Mouse (Mus musculus) limb, embryonic 15.5 days (tissue): ENCODE measurements at regions not wholly inside any gene's neighbourhood (a gene's known extent, or its start where the extent isn't known, plus 50 kb on each side); places are given as distances from the start of the nearest gene placed in this dataset.

Experiments used
- ATAC-seq: fragments of 200-750 bp; cut with Nextera tagmentation; 2 replicates; pipeline ENCODE4 v1.8.0; 2017; ENCODE audit warnings: low read depth, moderate TSS enrichment; ENCODE audit not compliant: insufficient number of reproducible peaks, low FRiP score, low TSS enrichment
- H3K27ac ChIP-seq: fragments of 300-500 bp; sonication (generic); 2 replicates; pipeline ENCODE4 v1.5.1; 2015; ENCODE audit warnings: moderate library complexity, mild to moderate bottlenecking, inconsistent platforms
- H3K27me3 ChIP-seq: fragments of 300-500 bp; sonication (generic); 2 replicates; pipeline ENCODE4 v1.6.1; 2015; ENCODE audit warnings: inconsistent platforms
- H3K36me3 ChIP-seq: fragments of 300-500 bp; sonication (generic); 2 replicates; pipeline ENCODE4 v1.6.1; 2015; ENCODE audit warnings: inconsistent platforms
- H3K4me1 ChIP-seq: fragments of 300-500 bp; sonication (generic); 2 replicates; pipeline ENCODE4 v1.6.1; 2015; ENCODE audit warnings: inconsistent platforms
- H3K4me2 ChIP-seq: fragments of 300-500 bp; sonication (generic); 2 replicates; pipeline ENCODE4 v1.6.1; 2015; ENCODE audit warnings: mild to moderate bottlenecking, inconsistent platforms
- H3K4me3 ChIP-seq: fragments of 300-500 bp; sonication (generic); 2 replicates; pipeline ENCODE4 v1.5.1; 2015; ENCODE audit warnings: mild to moderate bottlenecking, inconsistent platforms
- H3K9ac ChIP-seq: fragments of 300-500 bp; sonication (generic); 2 replicates; pipeline ENCODE4 v1.6.1; 2015; ENCODE audit warnings: inconsistent platforms
- H3K9me3 ChIP-seq: fragments of 300-500 bp; sonication (generic); 2 replicates; pipeline ENCODE4 v1.6.1; 2016; ENCODE audit warnings: inconsistent platforms
- WGBS: fragments of 180-500 bp; shearing (Covaris S2); methylation state at CpG from one replicate; pipeline ENCODE4 v1.1.7; 2015; 5-methylcytosine and 5-hydroxymethylcytosine counted together

- Histone ChIP-seq H3K36me3 (no peaks in the 10 kb centered on the region), H3K4me2 (no peak overlapping the region), H3K27me3 (no peaks in the 10 kb centered on the region), H3K9ac (no peak overlapping the region), H3K4me1 (no peaks in the 10 kb centered on the region), H3K27ac (no peak overlapping the region), H3K4me3 (no peak overlapping the region), H3K9me3 (no peaks in the 10 kb centered on the region)
- 81% methylated on average over 4 of the region's 4 CpGs for WGBS
- no peak for ATAC-seq
Measured at GRCm38 (mm10) chr4:29145242-29145641, 332.3 kb downstream of the Epha7 start.

DNA sequence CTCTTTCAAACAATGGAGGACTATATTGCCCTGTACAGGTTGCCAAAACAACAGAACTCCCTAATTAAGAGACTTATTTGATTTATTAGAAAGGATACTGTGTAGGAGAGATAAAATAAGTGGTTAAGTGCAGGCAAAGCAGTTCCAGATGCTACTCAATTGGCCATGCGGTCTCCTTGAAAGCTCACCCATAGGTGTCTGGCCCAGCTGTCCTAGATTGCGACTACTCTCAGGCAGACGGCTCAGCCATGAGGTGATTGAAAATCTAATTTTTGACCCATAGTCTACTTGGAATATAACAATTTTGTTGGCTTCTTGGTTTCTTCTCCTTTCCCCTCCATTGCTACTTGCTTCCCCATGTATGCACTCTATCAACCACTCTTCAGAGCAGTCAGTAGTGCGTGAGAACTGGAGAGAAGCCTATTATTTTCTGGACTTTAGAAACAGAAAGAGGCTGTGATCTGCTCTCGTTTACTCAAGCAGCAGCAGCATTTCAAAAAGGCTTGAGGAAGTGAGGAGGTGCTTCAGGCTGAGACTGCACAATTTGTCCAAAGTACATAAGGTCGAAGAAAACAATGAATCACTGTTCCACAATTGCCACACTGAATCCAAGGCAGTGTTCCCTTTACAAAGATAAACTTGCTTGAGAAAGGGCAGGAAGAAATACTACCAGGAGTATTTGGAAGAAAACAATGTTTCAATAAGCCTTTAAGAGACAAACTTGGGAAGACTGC lies 339.4 kb downstream of the Epha7 start:
- WGBS: 55% methylated on average over 6 of the region's 6 CpGs
- no peak for ATAC-seq
- H3K4me2 ChIP-seq: no peak overlapping the region
- H3K36me3 ChIP-seq: no peaks in the 10 kb centered on the region
- H3K9me3 ChIP-seq: no peaks in the 10 kb centered on the region
- no peaks in the 10 kb centered on the region for H3K4me1 ChIP-seq
- H3K27ac ChIP-seq: no peak overlapping the region
- no peaks in the 10 kb centered on the region for H3K27me3 ChIP-seq
- H3K4me3 ChIP-seq: no peak overlapping the region
- H3K9ac ChIP-seq: no peak overlapping the region

GRCm38 (mm10) chr4:29182494-29182893 lies 369.6 kb downstream of the Epha7 start:
- Histone ChIP-seq H3K27me3 (no peaks in the 10 kb centered on the region), H3K36me3 (no peaks in the 10 kb centered on the region), H3K4me2 (no peak overlapping the region), H3K9me3 (no peaks in the 10 kb centered on the region), H3K4me3 (no peak overlapping the region), H3K27ac (no peak overlapping the region), H3K9ac (no peak overlapping the region), H3K4me1 (no peaks in the 10 kb centered on the region)
- ATAC-seq: no peak
- WGBS: 81% methylated on average over 2 of the region's 2 CpGs

GRCm38 (mm10) chr4:29183411-29183810 lies 370.5 kb downstream of the Epha7 start:
- H3K4me2 ChIP-seq: no peak overlapping the region
- no peaks in the 10 kb centered on the region for H3K27me3 ChIP-seq
- H3K36me3 ChIP-seq: no peaks in the 10 kb centered on the region
- no peak for ATAC-seq
- H3K9ac ChIP-seq: no peak overlapping the region
- H3K27ac ChIP-seq: no peak overlapping the region
- no peak overlapping the region for H3K4me3 ChIP-seq
- H3K9me3 ChIP-seq: no peaks in the 10 kb centered on the region
- no peaks in the 10 kb centered on the region for H3K4me1 ChIP-seq

GRCm38 (mm10) chr4:29183818-29184217 lies 370.9 kb downstream of the Epha7 start:
- ATAC-seq: no peak
- Histone ChIP-seq H3K4me2 (no peak overlapping the region), H3K27ac (no peak overlapping the region), H3K27me3 (no peaks in the 10 kb centered on the region), H3K9me3 (no peaks in the 10 kb centered on the region), H3K4me3 (no peak overlapping the region), H3K36me3 (no peaks in the 10 kb centered on the region), H3K4me1 (no peaks in the 10 kb centered on the region), H3K9ac (no peak overlapping the region)
- 81% methylated on average over 2 of the region's 2 CpGs for WGBS

DNA sequence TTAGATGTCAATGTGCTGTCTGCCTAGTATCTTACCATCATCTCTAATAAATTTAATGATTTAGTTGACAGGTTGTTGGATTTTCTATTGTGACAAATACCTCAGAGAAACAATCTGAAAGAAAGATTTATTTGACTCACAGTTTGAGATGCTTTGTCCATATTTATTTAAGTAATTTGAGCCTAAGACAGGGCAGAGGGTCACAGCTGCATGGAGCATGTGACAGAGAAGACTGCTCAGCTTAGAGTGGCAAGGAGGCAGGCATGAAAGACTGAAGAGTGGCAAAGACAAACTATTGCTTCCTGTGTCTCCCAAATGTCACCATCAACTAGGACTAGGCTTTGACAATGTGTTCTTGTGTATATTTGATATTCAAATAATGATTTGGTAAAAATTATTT lies 388.0 kb downstream of the Epha7 start:
- Histone ChIP-seq H3K9ac (no peak overlapping the region), H3K4me3 (no peak overlapping the region), H3K4me1 (no peaks in the 10 kb centered on the region), H3K36me3 (no peaks in the 10 kb centered on the region), H3K9me3 (no peaks in the 10 kb centered on the region), H3K27ac (no peak overlapping the region), H3K27me3 (no peaks in the 10 kb centered on the region), H3K4me2 (no peak overlapping the region)
- no peak for ATAC-seq
